Mouse (Mus musculus): ENCODE measurements around the gene Dmgdh.
A peak's percentile ranks its signal among the peaks of the same experiment; 100 is the strongest.

The Dmgdh gene

DNA sequence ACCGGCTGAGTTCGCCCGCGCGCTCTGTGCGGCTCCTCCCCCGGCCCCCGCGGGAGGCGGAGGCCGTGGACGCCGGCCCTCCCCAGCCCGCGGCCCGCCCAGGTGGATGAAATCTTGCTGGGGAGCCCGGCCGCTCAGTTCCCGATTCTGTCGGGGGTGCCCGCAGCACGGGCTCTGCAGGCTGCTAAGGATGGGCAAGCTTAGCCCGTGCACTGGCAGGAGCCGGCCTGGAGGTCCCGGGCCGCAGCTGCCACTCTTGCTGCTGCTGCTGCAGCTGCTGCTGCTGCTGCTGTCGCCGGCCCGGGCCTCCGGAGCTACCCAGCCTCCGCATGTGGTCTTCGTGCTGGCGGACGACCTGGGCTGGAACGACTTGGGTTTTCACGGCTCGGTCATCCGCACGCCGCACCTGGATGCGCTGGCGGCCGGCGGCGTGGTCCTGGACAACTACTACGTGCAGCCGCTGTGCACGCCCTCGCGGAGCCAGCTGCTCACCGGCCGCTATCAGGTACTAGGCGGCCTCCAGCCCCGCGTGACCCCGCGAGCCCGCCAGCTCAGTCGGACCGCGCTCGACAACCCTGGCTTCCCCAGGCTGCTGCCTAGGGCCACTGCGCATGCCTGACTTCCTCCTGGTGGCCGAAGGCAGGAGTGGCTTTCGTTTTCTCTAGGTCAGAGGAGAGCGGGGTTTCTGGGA is 97.5 kb downstream of the Dmgdh start, which contains the start of gene Arsb:
TSS of gene Arsb (plus strand) at position 43 of the 691 bp plus-strand sequence.
- peak; percentile 91 to 97 for DNase-seq (ENCODE audit: inconsistent age in 2 of 2, low spot score in 1 of 2)

DNA sequence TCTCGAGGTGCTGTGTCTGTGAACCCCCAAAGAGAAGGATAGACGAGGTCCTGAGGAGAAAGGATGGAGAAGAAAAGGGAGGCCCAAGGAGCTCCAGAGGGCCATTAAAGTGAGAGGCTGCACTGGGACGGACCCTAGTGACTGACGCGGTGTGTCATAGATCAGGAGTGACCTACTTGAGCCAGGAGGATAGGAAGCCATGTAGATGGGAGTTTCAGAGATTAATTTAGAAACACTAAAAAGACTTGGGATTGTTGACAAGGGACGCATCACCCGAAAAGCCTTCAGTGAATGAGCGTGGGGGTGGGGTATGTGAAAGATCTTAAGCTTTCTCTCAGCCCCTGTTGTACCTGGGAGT is 98.0 kb downstream of the Dmgdh start:
- DNase-seq (ENCODE audit: inconsistent age in 2 of 2, low spot score in 1 of 2) = no peak

DNA sequence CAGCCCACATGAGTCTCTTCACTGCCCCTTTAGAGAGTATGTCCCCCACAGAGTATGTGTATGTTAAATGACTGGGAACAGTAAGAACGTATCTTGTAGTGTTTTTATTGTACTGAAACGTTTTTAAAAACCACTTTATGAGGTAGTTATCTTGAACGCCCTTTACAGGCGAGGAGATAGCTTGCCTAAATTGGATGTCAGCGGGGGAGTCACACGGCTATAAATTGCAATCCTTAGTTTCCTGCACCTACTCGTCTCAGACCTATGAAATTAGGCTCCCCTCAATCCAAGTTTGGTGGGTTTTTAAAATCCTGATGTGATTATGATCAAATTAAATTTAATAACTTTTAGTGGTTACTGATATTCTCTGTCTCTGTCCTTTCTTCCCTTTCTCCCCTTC is 98.6 kb downstream of the Dmgdh start:
- no peak for DNase-seq (ENCODE audit: inconsistent age in 2 of 2, low spot score in 1 of 2)

DNA sequence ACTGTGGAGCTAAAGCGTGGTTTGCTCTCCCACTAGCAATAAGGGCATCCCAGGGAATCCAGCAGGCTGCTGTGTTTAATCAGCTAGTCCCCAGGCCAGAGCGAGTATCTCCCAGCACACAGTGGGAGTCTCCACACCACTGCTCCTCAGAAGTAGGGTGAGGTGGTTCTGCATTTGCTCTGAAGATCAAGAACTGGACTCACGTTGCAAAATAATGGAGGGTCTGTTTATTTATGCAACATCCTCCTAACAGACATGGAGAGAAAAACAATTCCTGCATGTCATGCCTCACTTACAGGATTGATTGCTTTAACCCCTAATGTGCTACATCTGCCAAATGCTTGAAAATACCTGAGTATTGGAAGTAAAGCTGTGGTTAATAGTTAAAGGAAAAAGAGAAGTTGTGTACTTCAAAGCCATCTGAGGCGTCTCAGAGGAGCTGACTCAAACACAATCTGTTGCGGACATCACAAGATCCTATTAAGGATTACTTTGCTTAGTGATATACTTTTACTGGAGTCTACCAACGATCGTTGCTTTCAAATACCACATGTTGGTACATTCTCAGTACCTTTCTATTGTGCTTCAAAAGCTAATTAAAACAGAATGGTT is 99.6 kb downstream of the Dmgdh start:
- DNase-seq (ENCODE audit: inconsistent age in 2 of 2, low spot score in 1 of 2) = no peak

DNA sequence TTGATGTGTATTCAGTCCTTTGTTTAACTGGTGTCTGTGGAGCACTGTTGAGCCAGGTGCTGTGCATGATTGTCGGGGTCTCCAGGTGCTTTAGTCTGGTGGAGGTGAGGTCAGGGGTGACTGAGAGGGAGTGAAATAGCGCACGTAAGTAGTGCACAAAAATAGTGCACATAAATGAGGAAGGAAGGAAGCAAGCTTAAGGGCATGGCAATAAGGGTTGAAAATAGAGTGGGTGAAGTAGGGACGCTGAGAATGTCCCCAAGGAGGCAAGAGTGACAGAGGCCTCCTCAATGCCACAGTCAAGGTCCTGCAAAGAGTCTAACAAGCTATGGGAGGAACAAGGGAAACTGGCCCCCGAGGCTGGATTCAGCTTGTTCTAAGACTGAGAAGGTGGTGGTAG is 108.6 kb downstream of the Dmgdh start:
- DNase-seq (ENCODE audit: inconsistent age in 2 of 2, low spot score in 1 of 2) = peak in 1 of 2 experiments; percentile 32

DNA sequence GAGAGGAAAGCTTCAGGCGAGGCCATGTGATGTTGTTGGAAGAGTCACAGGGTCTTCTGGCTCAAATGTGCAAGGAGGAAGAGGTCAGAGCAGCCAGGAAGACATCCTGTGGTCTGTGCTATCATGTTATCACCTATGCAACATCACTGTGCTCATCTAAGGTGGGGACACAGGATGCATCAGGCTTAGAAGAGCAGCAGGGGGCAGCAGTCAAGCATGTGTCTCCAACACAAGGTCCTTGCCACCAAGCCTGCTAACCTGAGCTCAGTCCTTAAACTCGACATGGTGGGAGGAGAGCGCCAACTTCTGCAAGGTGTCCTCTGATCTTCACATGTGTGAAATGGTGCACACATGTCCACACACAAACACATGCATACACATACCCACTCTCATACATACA is 111.1 kb downstream of the Dmgdh start:
- DNase-seq (ENCODE audit: inconsistent age in 2 of 2, low spot score in 1 of 2) = no peak

DNA sequence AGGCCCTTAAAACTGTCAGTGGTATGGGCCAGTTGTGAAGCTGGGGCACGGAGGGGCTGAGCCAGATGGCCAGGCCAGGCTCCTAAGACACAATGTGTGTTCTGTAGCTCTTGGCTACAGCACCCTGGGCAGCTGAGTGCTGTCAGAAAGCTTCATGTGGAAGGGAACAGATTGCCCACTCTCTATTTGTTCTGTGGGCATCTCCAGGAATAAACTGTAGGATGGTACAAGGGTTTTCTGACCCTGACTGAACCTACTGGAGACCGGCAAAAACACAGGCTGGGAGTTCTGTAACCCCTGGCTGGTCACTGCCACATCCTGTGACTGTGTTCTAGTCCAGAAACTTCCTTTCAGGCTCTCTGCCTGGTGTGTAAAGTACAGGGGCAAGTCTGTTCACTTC is 111.8 kb downstream of the Dmgdh start:
- no peak for DNase-seq (ENCODE audit: inconsistent age in 2 of 2, low spot score in 1 of 2)

DNA sequence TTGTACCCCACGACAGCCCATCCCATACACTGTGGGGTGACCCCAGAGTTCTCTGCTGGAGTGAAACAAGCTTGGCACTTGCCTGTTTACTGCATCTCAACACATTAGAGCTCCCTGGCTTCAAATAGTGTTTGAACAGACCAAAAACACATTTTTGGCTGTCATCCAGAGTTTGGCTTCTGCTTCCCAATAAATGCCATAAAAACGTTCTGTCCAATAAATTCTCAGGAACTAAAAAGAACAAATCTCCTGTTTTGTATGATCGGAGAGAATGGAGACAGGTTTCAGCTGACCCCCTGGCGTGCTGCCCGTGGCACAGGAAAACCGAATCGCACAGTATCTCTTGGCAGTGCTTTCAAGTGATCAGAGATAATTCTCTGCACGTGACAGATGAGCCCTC is 113.4 kb downstream of the Dmgdh start:
- peak in 1 of 2 experiments; percentile 38 for DNase-seq (ENCODE audit: inconsistent age in 2 of 2, low spot score in 1 of 2)

DNA sequence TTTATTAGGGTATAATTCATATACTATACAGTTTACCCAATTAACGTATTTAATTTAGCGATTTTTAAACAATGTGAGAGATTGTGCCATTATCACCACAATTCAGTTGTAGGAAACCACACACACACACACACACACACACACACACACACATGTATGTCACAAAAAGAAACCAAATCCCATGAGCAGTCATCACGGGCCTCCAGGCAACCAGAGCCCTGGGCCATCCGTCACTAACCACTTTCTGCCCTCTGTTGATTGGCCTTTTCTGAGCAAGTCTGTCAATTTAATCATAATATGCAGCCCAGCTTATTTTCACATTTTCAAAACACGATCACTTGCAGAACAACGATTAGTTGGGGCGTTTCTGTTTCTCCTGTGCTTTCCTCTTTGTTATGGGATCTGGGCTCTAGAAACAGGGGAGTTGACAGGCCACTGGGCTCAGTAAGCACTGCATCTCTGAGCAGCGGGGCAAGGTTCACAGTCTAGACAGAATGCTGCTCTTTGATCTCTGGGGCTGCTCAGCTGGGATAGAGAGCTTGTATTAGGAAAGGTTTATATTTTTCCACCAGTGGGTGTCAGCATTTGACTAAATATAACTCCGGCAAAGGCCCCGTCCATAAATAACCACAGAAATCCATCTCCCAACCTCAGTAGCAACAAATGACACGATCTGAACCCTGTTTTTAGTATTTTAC is 118.9 kb downstream of the Dmgdh start:
- DNase-seq (ENCODE audit: inconsistent age in 2 of 2, low spot score in 1 of 2) = peak; percentile 20 to 87

DNA sequence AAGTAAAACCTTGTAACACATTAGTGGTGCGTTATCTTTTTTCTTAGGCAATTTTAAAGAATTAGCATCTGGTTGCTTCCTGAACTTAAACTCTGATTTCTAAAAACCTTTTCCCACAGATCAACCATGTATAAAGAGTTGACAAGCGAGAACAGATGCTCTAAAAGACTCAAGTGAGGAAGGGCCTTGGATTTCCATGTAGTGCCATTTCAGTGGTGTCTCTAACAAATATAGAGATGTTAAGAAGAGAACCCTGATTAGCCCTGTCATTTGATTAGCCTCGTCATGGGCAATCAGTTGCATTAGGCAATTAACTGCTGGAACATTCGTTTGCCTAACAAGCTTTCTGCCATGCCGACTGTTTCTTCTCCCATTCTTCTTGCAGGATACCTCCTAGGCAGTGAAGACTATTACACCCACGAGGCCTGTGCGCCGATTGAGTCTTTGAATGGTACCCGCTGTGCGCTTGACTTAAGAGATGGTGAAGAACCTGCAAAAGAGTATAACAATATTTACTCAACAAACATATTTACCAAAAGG is 119.5 kb downstream of the Dmgdh start:
- DNase-seq (ENCODE audit: inconsistent age in 2 of 2, low spot score in 1 of 2) = no peak

DNA sequence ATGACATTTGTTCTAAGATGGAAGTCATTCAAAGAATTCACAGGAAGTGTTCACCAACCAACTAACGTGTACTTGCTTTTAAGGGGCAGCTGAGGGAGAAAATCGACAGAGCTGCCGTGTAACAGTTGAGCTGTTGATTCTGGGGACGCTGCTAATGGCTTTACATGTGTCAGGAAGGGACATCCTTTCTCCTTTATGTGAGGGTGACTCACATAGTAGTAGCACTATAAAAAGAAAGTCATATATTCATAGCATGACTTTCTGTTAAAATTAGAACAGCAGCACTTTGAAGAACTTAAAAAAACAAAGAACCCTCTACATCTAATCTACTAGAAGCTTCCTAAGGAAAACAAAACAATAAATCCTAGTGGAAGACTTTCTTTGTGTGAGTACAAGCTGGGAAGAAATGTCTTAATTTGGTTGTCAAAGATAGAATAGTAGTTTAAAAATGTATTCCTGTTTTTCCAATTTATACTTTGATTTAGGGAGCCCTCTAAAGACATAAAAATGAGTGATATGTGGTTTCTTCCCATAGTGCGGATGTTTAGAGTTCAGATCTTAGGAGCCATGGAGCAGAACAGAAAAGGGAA is 122.9 kb downstream of the Dmgdh start:
- DNase-seq (ENCODE audit: inconsistent age in 2 of 2, low spot score in 1 of 2) = no peak
